ENCODE assay signal across 19 mouse cellular contexts in the genomic region with DNA sequence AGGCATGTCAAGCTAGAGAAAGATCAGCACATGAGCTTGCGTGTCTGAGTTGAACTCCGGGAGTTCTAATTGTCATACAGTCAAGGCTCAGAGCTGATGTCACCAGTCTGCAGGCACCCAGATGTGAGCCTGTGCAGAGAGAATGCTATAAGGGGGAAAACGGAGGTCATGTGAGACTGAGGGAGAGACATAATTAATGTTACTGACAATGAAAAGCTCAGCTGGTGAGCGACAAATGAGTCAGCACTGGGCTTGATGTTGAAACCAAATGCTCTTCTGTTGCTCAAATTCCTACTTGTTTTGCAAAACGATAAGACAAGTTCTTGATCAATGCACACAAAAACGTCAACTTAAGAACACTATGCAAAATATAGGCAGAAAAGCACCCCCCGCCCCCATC.
DNase-seq lines count a peak whose midpoint lies in the region; ATAC-seq lines count a peak whose summit lies in the region.
"Had no signal": no experiment of that assay in that cellular context is flagged by ENCODE, and none has a peak within 500 bp of the region (broad histone marks: within the 10 kb centered on the region; RNA-seq: fewer than 3 reads in every experiment).

No protein-coding gene starts in this region.

- H3K4me3 ChIP-seq in forebrain, embryonic 14.5 days (ENCODE audit: low read depth, low read length), result no peak overlapping the region
- no peak overlapping the region for H3K4me3 ChIP-seq in forebrain, embryonic 10.5 days
- H3K4me3 ChIP-seq: embryonic facial prominence, embryonic 15.5 days; hindbrain, embryonic 10.5 days; intestine, embryonic 15.5 days had no signal

- 74% methylated on average over 7 of the region's 7 CpGs for WGBS in forebrain, embryonic 14.5 days
- WGBS in forebrain, embryonic 10.5 days, result 78% methylated on average over 7 of the region's 7 CpGs

- ATAC-seq in forebrain, embryonic 14.5 days, result no peak
- ATAC-seq in granulocyte monocyte progenitor cell, adult 5-6 weeks (replicated peaks; ENCODE audit: poor library complexity, severe bottlenecking), result peak; percentile 90
- ATAC-seq in activated CD4-positive, CD25-positive, alpha-beta regulatory T cell, adult 4 months, result no peak
- ATAC-seq: intestine, embryonic 15.5 days had no signal

- H3K9ac ChIP-seq in forebrain, embryonic 14.5 days (ENCODE audit: low read length), result no peak overlapping the region
- H3K9ac ChIP-seq: embryonic facial prominence, embryonic 15.5 days; intestine, embryonic 15.5 days had no signal

- no peak overlapping the region for H3K27ac ChIP-seq in forebrain, embryonic 14.5 days (ENCODE audit: low read depth, low read length)
- H3K27ac ChIP-seq in forebrain, embryonic 10.5 days, result no peak overlapping the region
- H3K27ac ChIP-seq: embryonic facial prominence, embryonic 15.5 days; hindbrain, embryonic 10.5 days; intestine, embryonic 15.5 days; kidney, postnatal 0 days had no signal

- H3K9me3 ChIP-seq in forebrain, embryonic 14.5 days (replicated peaks; ENCODE audit: control insufficient read depth, low read length), result no peaks in the 10 kb centered on the region
- H3K9me3 ChIP-seq in forebrain, embryonic 10.5 days, result no peaks in the 10 kb centered on the region
- H3K9me3 ChIP-seq: embryonic facial prominence, embryonic 15.5 days; hindbrain, embryonic 10.5 days; intestine, embryonic 15.5 days had no signal

- intact Hi-C loops in heart, postnatal 10 days (cut with DNase I), result no loop called here

- peak; percentile 17 for DNase-seq in forebrain, embryonic 14.5 days (ENCODE audit: low spot score)
- no peak for DNase-seq in forebrain, embryonic 10.5 days (ENCODE audit: extremely low spot score, low spot score)
- DNase-seq in MN1 (ENCODE audit: low spot score), result peak; percentile 28
- DNase-seq in adrenal gland, postnatal 36 days, result peak; percentile 61 to 67
- DNase-seq in lung, postnatal 14 days, result no peak
- DNase-seq in heart, postnatal 10 days, result no peak
- DNase-seq: cerebellum, adult 9-10 months; gastrocnemius, postnatal 25 days; layer of hippocampus, adult 9-11 months; lung, postnatal 10 days; thymus, adult 18-20 months had no signal

- H3K4me2 ChIP-seq in forebrain, embryonic 14.5 days (ENCODE audit: low read length), result no peak overlapping the region
- H3K4me2 ChIP-seq: embryonic facial prominence, embryonic 15.5 days; heart, embryonic 11.5 days; intestine, embryonic 15.5 days; liver, embryonic 11.5 days had no signal

- H3K36me3 ChIP-seq in forebrain, embryonic 14.5 days (ENCODE audit: control insufficient read depth, insufficient read depth, low read length), result no peaks in the 10 kb centered on the region
- H3K36me3 ChIP-seq in forebrain, embryonic 10.5 days (replicated peaks), result no peaks in the 10 kb centered on the region
- H3K36me3 ChIP-seq: embryonic facial prominence, embryonic 15.5 days; hindbrain, embryonic 10.5 days; intestine, embryonic 15.5 days had no signal

- no peaks in the 10 kb centered on the region for H3K27me3 ChIP-seq in forebrain, embryonic 14.5 days (replicated peaks; ENCODE audit: control insufficient read depth, insufficient read depth, low read length)
- H3K27me3 ChIP-seq in forebrain, embryonic 10.5 days (ENCODE audit: poor library complexity, severe bottlenecking), result no peaks in the 10 kb centered on the region
- H3K27me3 ChIP-seq: embryonic facial prominence, embryonic 15.5 days; intestine, embryonic 15.5 days had no signal

- no peaks in the 10 kb centered on the region for H3K4me1 ChIP-seq in forebrain, embryonic 14.5 days (ENCODE audit: control insufficient read depth, insufficient read depth, low read length)
- no peaks in the 10 kb centered on the region for H3K4me1 ChIP-seq in forebrain, embryonic 10.5 days
- H3K4me1 ChIP-seq: embryonic facial prominence, embryonic 15.5 days; hindbrain, embryonic 10.5 days; intestine, embryonic 15.5 days had no signal

Comparison
In these comparisons a context has a peak if more than half of its experiments do, and no peak if none do; other contexts are left out.
1. DNase-seq: peak in forebrain, embryonic 14.5 days (single experiment), MN1 (single experiment) and adrenal gland, postnatal 36 days (2 of 2); none in forebrain, embryonic 10.5 days (single experiment), lung, postnatal 14 days (single experiment) and heart, postnatal 10 days (0 of 2).